Mouse (Mus musculus) T-helper 2 cell (primary cell): Measurements from ENCODE around the gene Smarcb1.

Source experiments
- in situ Hi-C: fragments of 300-600 bp; cut with MboI, MseI; formaldehyde crosslinking; loops from one replicate; pipeline ENCODE4 v1.15.1; 2025; ENCODE audit warnings: high pct_unique_total_duplicates

The Smarcb1 gene

GRCm38 (mm10) chr10:75859107-75859746 is 62.2 kb downstream of the Smarcb1 start:
- in situ Hi-C loops = loop anchor here (5.0 kb wide), 1 partner anchor 112 kb away; no protein-coding TSS in a partner anchor

- in situ Hi-C loops = loop anchor here (5.0 kb wide), 1 partner anchor 110 kb away; no protein-coding TSS in a partner anchor
These were observed 63.8 kb downstream of the Smarcb1 start for GRCm38 (mm10) chr10:75857598-75857997.

DNA sequence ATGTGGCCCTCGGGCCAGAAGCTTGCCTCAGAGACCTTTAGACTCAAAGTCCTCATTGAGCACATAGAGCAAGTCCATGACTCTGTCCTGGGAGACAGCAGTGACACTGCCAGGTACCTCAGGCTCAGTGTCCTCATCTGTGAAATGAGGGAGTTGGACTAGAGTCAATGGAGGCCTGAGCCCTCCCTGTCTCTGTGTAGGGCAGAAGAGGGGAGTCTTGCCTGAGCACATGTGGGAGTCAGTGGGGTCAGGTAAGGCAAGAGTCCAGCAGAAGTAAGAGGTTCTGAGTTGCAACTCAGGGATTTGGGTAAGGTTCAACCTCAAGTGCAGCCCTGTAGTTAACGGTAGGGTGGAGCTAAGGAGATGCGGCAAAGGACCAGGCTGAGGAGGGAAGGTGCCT is 64.4 kb downstream of the Smarcb1 start:
- in situ Hi-C loops = loop anchor here (5.0 kb wide), 1 partner anchor 110 kb away; no protein-coding TSS in a partner anchor

DNA sequence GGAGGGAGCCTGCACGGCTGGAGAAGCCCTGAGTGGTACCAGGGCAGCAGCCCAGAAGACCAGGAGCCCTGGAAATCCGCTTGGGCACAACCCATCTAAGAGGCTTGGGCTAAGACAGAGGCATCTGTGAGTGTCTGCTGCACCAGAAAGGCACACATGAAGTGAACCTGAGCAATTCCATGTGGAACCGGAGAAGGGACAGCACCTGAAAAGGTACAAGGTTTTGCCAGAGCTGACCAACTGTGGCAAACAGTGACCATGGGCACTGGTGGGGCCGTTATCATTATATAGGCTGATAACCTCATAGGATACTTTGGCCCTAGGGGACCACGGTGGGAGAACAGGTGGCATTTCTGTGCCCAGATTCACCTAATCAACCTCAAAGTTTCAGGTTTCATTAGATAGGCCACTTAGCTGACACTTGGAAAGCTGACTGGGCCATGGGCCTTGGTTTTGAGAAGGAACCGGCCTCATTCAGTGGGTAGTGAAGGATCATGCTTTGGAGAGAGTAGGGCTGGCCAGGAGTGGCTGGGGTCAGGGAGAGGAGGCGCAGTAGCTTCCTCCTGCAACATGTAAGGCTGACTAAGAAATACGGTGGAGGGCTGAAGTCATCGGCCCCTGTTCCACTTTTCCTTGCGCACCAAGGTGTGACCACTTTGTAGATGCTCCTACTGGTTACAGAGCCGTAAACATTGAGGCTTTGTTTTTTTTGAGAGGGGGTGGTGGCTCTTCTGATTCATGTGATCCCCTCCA is 65.1 kb downstream of the Smarcb1 start:
- in situ Hi-C loops = loop anchor here (5.0 kb wide), 1 partner anchor 109 kb away; no protein-coding TSS in a partner anchor

- in situ Hi-C loops = loop anchor here (5.0 kb wide), 1 partner anchor 108 kb away; no protein-coding TSS in a partner anchor
These were observed 65.9 kb downstream of the Smarcb1 start for GRCm38 (mm10) chr10:75855416-75855981.

- in situ Hi-C loops = loop anchor here (5.0 kb wide), 1 partner anchor 107 kb away; no protein-coding TSS in a partner anchor
These were observed 66.6 kb downstream of the Smarcb1 start for GRCm38 (mm10) chr10:75854791-75855190.

DNA sequence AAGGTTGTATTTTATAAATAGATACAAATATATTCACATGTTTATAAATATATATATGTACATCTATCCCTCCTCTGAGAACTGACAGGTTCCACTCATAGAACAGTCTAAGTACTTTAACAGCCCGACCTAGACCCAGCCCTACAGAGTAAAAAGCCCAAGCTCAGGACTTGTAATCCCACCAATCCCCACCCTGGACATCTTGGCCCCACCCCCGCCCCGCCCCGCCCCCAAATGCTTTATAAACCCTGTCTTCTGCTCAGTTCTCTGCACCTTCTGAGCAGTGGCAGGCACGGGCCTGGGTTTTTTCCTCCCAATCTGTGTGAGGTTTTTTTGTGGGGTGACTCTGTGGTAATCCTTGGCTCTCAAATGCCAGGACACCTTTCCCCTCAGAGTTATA is 67.3 kb downstream of the Smarcb1 start:
- in situ Hi-C loops = no loop called here

- in situ Hi-C loops = no loop called here
These were observed 68.0 kb downstream of the Smarcb1 start for GRCm38 (mm10) chr10:75853452-75853851.

- in situ Hi-C loops = no loop called here
These were observed 68.8 kb downstream of the Smarcb1 start for GRCm38 (mm10) chr10:75852539-75853125.

DNA sequence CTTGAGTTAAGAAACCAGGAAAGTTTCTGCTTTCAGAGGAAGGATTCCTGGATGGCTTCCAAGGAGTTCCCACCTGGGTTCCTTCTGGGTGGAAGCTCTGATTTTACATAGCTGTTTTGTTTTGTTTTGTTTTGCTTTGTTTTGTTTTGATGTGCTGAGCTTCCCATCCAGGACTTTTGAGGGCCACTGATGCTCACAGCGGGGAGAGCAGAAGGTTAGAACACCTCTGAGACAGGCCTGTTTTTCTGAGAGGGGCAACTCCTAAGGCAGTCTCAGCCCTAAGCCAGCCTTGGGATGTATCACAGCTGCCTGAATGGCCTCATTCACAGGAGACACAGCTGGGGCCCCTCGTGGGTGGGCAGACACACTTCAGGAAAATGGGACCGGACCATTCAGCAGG is 69.7 kb downstream of the Smarcb1 start:
- in situ Hi-C loops = no loop called here

GRCm38 (mm10) chr10:75851076-75851475 is 70.3 kb downstream of the Smarcb1 start:
- in situ Hi-C loops = no loop called here

DNA sequence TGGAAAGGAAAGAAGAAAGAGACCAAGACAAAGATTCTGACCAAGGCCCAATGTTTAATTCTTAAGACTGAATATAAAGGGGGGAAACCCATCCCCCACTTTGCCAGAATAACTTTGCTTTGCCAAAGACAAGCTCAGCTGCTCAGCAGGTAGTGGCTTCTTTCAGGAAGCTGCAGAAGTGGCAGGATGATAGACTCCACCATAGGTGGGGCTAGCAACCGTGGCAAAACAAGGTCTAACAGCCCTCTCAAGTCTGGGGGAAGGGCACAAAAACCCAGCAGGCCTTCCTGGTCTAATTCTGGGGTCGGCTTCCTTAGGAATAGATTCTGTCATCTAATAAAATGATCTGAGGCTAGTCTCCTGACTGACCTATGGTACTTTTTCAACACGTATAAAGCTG is 73.0 kb downstream of the Smarcb1 start:
- in situ Hi-C loops = no loop called here
